Mouse (Mus musculus) limb, embryonic 11.5 days (tissue): Measurements from ENCODE around the gene Nr2e1. TPM values are rescaled to one million over a fixed set of nuclear protein-coding genes. Genes with fewer than 3 reads are reported as not detected.

Experiments
- ATAC-seq: fragments of 200-750 bp; cut with Nextera tagmentation; 2 replicates; pipeline ENCODE4 v1.8.0; 2017; ENCODE audit warnings: low read depth; ENCODE audit not compliant: insufficient number of reproducible peaks, low FRiP score, low TSS enrichment
- DNase-seq: peaks from one replicate; pipeline ENCODE4 v3.0.0-alpha.2; 2015; ENCODE audit warnings: low spot score
- H3K27ac ChIP-seq: fragments of 300-500 bp; sonication (generic); replicated peaks from 2 replicates; pipeline ENCODE4 v1.5.1; 2014; ENCODE audit warnings: low read depth, mild to moderate bottlenecking, low read length
- H3K27me3 ChIP-seq: fragments of 300-500 bp; sonication (generic); 2 replicates; pipeline ENCODE4 v1.6.1; 2014; ENCODE audit warnings: mild to moderate bottlenecking, low read length, mixed read lengths; ENCODE audit not compliant: control insufficient read depth, insufficient read depth
- H3K36me3 ChIP-seq: fragments of 300-500 bp; sonication (generic); 2 replicates; pipeline ENCODE4 v1.6.1; 2014; ENCODE audit warnings: mild to moderate bottlenecking, low read length, moderate library complexity, mixed read lengths; ENCODE audit not compliant: control insufficient read depth, insufficient read depth
- H3K4me1 ChIP-seq: fragments of 300-500 bp; sonication (generic); 2 replicates; pipeline ENCODE4 v1.6.1; 2014; ENCODE audit warnings: low read length, mixed read lengths; ENCODE audit not compliant: control insufficient read depth, insufficient read depth
- H3K4me2 ChIP-seq: fragments of 300-500 bp; sonication (generic); 2 replicates; pipeline ENCODE4 v1.6.1; 2014; ENCODE audit warnings: low read depth, mild to moderate bottlenecking, moderate library complexity; ENCODE audit not compliant: severe bottlenecking
- H3K4me3 ChIP-seq: fragments of 300-500 bp; sonication (generic); 2 replicates; pipeline ENCODE4 v1.5.1; 2014; ENCODE audit warnings: low read depth, low read length
- H3K9ac ChIP-seq: fragments of 300-500 bp; sonication (generic); 2 replicates; pipeline ENCODE4 v1.6.1; 2014; ENCODE audit warnings: mild to moderate bottlenecking, low read length
- H3K9me3 ChIP-seq: fragments of 300-500 bp; sonication (generic); 2 replicates; pipeline ENCODE4 v1.6.1; 2016; ENCODE audit warnings: low read length; ENCODE audit not compliant: control insufficient read depth
- WGBS: fragments of 180-500 bp; shearing (Covaris S2); extraction: QIAGEN DNeasy Blood & Tissue Kit; methylation state at CpG from one replicate; pipeline ENCODE4 v1.1.7; 2014; 5-methylcytosine and 5-hydroxymethylcytosine counted together
- polyA plus RNA-seq: library from polyadenylated mRNA; unstranded; fragments of >200 nt; fragmentation: Nextera tagmentation; extraction: Ambion mirVana; gene quantifications from 2 replicates; pipeline ENCODE4 v1.2.1, GENCODE M21; 2014

Gene Nr2e1
- polyA plus RNA-seq, 1 experiment from 2014 or later = not detected

DNA sequence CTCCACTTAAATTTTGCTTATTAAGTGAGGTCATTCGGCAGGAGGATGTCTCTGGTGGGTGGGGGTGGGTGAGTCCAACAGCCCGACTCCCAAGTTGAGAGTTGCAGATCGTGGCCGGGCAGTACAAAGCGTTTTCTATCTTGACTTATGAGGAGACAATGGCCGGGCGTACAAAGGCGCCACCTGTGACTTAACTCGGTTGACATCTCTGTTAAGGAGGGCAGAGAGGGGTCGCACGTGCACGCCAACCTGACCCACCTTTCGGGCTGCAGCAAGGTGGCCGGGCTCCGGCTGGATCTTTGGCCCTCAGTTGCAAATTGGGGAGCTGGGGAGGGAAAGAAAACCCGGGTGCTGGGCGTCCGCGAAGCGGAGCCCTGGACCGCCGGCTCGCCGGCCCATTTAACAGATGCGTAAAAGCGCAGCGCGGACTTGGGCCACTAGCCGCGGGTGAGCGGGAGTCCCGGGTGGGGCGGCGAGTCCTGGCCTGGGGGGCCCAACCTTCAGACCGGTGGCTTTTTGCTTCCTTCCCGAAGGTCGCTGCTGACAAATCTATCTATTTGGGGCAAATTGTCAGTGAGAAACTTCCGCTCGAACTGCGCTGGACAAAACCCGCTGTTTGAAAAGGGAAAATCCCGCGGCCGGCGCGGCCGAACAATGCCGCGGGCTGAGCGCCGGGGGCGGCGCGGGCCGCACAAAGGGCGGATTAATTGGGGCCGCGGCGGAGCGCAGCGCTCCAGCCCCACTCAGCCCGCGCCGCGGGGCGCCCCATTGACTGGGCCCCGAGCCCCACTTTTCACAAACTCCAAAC is 8.0 kb upstream of the Nr2e1 start:
- Histone ChIP-seq H3K9me3 (no peaks in the 10 kb centered on the region; the same call in 1 of the 2 replicates), H3K4me2 (peak overlapping the region; percentile 26; the same call in 1 of the 2 replicates), H3K27me3 (peaks cover 94% of the 10 kb centered on the region), H3K36me3 (no peaks in the 10 kb centered on the region), H3K9ac (no peak overlapping the region), H3K27ac (no peak overlapping the region), H3K4me1 (peaks cover 3% of the 10 kb centered on the region; the same call in 1 of the 2 replicates), H3K4me3 (peak overlapping the region; percentile 20)
- ATAC-seq (no peak), DNase-seq (peak; percentile 58)
- under 1% methylated on average over 67 of the region's 67 CpGs for WGBS

DNA sequence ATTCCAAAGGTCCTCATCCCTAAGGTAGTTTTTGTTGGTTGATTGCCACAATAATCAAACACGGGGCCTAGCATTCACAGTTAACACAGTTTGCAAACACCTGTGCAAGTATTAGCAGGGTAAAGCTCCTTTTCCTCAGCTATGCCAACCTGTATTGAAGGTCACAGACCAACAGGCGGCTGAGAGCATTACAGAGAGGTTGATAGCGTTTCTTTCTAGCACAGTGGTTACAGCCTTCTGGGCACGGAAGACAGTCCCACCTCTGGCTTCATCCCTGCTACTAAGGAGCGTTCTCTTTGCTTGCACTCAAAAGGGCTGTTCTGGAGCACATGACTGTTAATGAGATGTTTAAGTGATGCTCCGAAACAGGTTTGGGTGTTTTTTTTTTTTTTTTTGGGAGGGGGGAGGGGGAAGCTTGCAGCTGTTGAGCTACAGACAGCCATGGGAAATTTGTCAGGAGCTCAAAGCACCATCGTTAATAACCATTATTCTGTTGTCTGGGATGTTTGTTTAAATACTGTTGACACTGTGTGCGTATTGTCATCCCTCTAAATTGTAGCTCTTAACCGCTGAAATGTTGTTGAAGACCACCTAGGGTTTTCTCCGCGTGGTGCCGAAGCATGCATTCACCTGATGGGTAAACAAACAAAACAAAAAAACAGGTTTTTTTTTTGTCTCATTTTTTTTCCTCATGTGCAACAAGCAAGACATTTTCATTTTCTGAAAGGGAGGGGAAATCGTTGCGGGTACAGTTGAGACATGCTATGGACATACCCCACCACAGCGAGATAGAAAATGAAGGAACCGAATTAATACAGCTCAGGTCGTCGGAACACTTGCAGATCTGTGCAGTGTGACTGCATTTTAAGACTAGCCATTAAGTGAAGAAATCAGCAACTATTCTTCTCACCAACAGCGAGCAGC is 7.1 kb upstream of the Nr2e1 start:
- WGBS = 1% methylated on average over 19 of the region's 19 CpGs
- Histone ChIP-seq H3K27ac (no peak overlapping the region), H3K36me3 (no peaks in the 10 kb centered on the region), H3K4me1 (peaks cover 3% of the 10 kb centered on the region; the same call in 1 of the 2 replicates), H3K9ac (no peak overlapping the region), H3K9me3 (no peaks in the 10 kb centered on the region; the same call in 1 of the 2 replicates), H3K27me3 (peaks cover 97% of the 10 kb centered on the region), H3K4me2 (no peak overlapping the region), H3K4me3 (no peak overlapping the region)
- DNase-seq = no peak
- no peak for ATAC-seq

DNA sequence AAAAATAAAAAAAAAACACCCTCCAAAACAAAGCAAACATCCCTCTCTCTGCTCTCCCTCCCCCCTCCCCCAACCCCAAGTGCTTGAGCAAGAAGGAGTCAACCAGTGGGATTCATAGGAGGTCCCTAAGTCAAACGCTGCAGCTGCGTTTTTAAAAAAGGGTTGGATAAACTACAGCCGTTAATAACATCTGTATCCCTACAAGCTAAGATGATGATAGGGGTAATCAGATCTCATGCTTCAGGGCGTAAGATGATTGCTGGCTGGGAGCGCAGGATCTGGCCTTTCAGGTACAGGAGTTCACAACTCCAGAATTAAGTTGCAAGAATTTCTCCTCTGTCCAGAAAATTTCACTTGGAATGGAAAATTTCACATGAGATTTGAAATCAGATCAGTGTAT is 6.1 kb upstream of the Nr2e1 start:
- Histone ChIP-seq H3K9ac (no peak overlapping the region), H3K27me3 (peaks cover 98% of the 10 kb centered on the region), H3K4me2 (no peak overlapping the region), H3K36me3 (no peaks in the 10 kb centered on the region), H3K4me3 (no peak overlapping the region), H3K9me3 (no peaks in the 10 kb centered on the region; the same call in 1 of the 2 replicates), H3K4me1 (peaks cover 4% of the 10 kb centered on the region; the same call in 1 of the 2 replicates), H3K27ac (no peak overlapping the region)
- WGBS = 4% methylated on average over 5 of the region's 5 CpGs
- DNase-seq (no peak), ATAC-seq (no peak)

DNA sequence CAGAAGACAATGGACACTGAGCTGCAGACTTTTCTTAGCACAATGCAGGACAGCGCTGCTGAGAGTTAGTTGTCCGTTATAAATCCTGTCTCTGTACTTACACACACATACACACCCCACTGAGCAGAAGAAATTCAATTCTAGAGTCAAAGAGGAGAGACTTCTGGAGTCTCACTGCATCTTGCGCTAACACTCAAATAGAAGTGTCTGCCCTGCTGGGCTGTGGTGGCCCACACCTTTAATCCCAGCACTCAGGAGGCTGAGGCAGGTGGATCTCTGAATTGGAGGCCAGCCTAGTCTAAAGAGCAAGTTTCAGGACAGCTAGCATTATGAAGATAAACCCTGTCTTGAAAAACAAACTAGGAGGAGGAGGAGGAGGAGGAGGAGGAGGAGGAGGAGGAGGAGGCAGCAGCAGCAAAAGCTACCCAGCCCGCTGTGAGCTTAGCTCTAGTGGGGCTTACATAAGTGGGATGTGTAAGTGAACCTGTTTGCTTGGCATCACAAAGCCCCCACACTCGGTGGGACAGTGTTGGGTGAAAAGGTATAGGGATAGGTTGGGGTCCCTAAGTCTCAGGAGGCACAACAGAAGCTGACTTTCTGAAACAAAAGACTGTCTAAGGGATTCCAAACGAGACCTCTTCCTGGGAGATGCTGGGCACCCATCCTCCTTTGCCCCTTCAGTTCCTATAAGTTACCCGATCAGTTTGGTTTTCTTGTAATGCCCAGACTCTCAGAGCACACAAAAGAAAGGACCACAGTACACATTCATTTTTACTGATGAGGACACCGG is 4.7 kb upstream of the Nr2e1 start:
- DNase-seq = no peak
- Histone ChIP-seq H3K27me3 (peaks cover 98% of the 10 kb centered on the region), H3K36me3 (no peaks in the 10 kb centered on the region), H3K4me2 (no peak overlapping the region), H3K9ac (no peak overlapping the region), H3K4me3 (no peak overlapping the region), H3K9me3 (no peaks in the 10 kb centered on the region; the same call in 1 of the 2 replicates), H3K27ac (no peak overlapping the region), H3K4me1 (peaks cover 6% of the 10 kb centered on the region; the same call in 1 of the 2 replicates)
- WGBS = 3% methylated on average over 8 of the region's 8 CpGs
- no peak for ATAC-seq

DNA sequence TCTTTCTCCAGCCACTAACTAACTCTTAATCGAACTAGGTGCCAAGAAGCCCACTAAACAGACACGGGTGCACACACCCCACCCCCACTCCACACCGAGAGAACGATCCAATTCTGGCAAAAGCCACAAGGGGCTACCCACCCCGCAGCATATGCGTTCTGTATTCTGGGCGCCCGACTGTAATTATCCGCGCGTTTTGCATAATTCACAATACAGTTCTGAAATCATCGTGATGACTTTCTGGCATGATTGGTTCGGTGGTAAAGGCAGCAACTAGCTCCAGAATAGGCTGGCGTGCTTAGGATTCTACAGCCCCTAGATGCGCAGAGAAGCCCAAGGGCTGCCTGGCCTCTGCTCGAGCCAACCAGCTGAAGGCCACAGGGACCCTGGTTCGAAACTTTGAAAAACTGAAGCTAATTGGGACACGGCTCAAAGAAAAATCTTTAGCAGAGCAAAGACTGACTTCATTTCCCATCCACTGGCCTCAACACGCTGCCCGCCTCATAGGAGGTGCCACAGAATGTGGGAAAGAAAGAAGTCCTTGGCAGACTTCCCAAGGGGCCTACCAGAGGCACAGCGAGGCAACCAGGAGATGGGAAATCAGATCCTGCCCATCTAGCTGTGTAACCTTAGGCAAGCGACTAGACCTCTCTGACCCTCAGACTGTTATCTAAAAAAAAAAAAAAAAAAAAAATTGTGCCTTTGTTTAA is 2.3 kb upstream of the Nr2e1 start:
- DNase-seq = peak; percentile 36
- H3K4me3 ChIP-seq = no peak overlapping the region
- no peaks in the 10 kb centered on the region for H3K36me3 ChIP-seq
- ATAC-seq = no peak
- H3K9me3 ChIP-seq = no peaks in the 10 kb centered on the region; the same call in 1 of the 2 replicates
- H3K9ac ChIP-seq = no peak overlapping the region
- H3K27ac ChIP-seq = no peak overlapping the region
- H3K4me2 ChIP-seq = no peak overlapping the region
- peaks cover 93% of the 10 kb centered on the region for H3K27me3 ChIP-seq
- peaks cover 11% of the 10 kb centered on the region for H3K4me1 ChIP-seq
- 3% methylated on average over 22 of the region's 22 CpGs for WGBS

DNA sequence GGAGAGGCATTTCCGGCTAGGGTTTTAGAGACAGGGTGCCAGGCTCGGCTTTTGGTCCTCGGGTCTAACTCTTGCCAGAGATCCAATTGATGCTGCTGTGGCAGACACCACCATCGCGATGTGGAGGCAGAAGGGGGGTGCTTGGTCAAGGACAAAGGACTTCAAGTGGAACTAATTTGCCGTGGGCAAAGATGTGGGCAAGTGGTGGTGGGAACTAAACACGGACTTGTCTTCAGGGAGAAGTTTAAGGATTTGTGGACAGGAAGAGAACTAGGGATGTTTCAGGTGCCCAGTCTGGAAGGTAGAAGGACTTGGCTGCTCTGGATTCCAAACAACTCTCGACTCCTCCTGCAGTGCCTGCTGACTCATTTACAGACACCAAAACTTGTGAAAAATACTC is 1.7 kb upstream of the Nr2e1 start:
- peak; percentile 46 for DNase-seq
- no peak overlapping the region for H3K4me2 ChIP-seq
- ATAC-seq = no peak
- H3K9ac ChIP-seq = no peak overlapping the region
- no peaks in the 10 kb centered on the region; the same call in 1 of the 2 replicates for H3K9me3 ChIP-seq
- peaks cover 14% of the 10 kb centered on the region for H3K4me1 ChIP-seq
- H3K27me3 ChIP-seq = peaks cover 93% of the 10 kb centered on the region
- WGBS = 2% methylated on average over 8 of the region's 8 CpGs
- H3K27ac ChIP-seq = no peak overlapping the region
- no peaks in the 10 kb centered on the region for H3K36me3 ChIP-seq
- H3K4me3 ChIP-seq = no peak overlapping the region

DNA sequence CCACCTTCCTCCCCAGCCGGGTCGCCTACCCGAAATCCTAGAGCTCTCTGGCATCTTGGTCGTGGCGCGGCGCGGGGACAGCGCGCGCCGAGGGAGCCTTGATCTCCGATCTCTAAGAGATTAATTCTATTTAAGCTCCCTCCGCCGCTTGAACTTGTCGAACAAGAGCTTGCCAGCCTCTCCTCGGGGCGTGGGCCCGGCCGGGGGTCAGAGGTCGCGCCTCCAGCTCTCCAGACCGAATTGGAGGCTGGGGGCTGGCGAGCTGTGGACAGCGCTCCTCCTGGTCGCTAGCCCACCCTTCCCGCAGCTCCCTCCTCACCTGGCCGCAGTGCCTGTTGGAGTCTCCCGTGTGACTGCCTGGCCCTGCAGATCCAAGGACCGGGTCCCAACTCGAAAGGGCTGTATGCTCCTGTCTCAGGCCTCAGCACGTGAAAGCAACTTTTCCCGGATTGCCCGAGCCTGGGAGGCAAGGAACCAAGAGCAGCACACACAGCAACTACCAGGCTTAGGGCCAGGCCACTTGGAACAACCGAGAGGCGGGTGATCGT is 1.1 kb upstream of the Nr2e1 start:
- ATAC-seq = no peak
- under 1% methylated on average over 37 of the region's 37 CpGs for WGBS
- peak; percentile 69 for DNase-seq
- H3K4me1 ChIP-seq = peaks cover 19% of the 10 kb centered on the region
- no peak overlapping the region for H3K4me3 ChIP-seq
- H3K27me3 ChIP-seq = peaks cover 93% of the 10 kb centered on the region
- H3K4me2 ChIP-seq = no peak overlapping the region; the same call in 1 of the 2 replicates
- H3K27ac ChIP-seq = no peak overlapping the region
- H3K9me3 ChIP-seq = no peaks in the 10 kb centered on the region; the same call in 1 of the 2 replicates
- H3K9ac ChIP-seq = no peak overlapping the region
- H3K36me3 ChIP-seq = no peaks in the 10 kb centered on the region
